Mouse (Mus musculus) G1E (cell line): ENCODE data around the gene Capsl.

ENCODE experiments used
- CTCF ChIP-seq: IDR thresholded peaks from 2 replicates; pipeline ENCODE4 v1.5.1; 2012; ENCODE audit warnings: low read depth, low read length, inconsistent platforms, mixed read lengths
- GATA1 ChIP-seq: IDR thresholded peaks from 2 replicates; pipeline ENCODE4 v1.6.1; 2012; ENCODE audit warnings: borderline replicate concordance, low read length, inconsistent platforms, mixed read lengths
- TAL1 ChIP-seq: conservative IDR thresholded peaks from 2 replicates; pipeline ENCODE4 v1.6.1; 2012; ENCODE audit warnings: low read depth, low read length, inconsistent platforms, mixed read lengths

GRCm38 (mm10) chr15:9471053-9471685 lies 35.3 kb downstream of the Capsl start:
- TF ChIP-seq TAL1: no peak
- TF ChIP-seq CTCF: no peak
- no peak for TF ChIP-seq GATA1
